Mouse (Mus musculus) ES-E14 (cell line): ENCODE measurements around the gene Hs3st1.

Source experiments
- CHD2 ChIP-seq: IDR thresholded peaks from 2 replicates; pipeline ENCODE4 v1.6.1; 2014; ENCODE audit warnings: mild to moderate bottlenecking, low read depth, low read length, inconsistent platforms
- HCFC1 ChIP-seq: IDR thresholded peaks from 2 replicates; pipeline ENCODE4 v1.6.1; 2012; ENCODE audit warnings: low read length, inconsistent platforms, borderline replicate concordance; ENCODE audit not compliant: insufficient read depth
- MAFK ChIP-seq: IDR thresholded peaks from 2 replicates; pipeline ENCODE4 v1.6.1; 2014; ENCODE audit warnings: mild to moderate bottlenecking, low read depth, low read length, inconsistent platforms; ENCODE audit not compliant: insufficient read depth
- ZC3H11A ChIP-seq: IDR thresholded peaks from 2 replicates; pipeline ENCODE4 v1.6.1; 2012; ENCODE audit warnings: low read depth, mild to moderate bottlenecking, inconsistent platforms, low read length, borderline replicate concordance

DNA sequence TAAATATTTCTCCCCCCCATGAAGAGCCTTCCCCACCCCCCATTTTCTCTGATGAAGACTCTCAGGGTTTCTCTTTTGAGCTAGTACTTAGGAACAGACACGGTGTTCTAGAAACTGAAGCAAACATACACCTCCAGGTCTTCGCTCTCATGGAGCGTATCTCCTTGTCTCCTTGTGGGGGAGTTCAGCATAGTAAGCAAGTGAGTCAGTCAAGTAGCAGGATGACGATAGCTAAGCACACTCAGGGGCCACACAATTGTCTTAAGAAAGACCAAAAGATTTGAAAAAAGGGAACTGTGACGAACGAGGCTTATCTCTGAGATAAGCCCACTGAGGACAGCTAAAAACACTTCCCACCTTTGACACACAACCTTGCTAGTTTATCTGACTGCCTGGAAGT is 117.4 kb downstream of the Hs3st1 start:
- no peak for TF ChIP-seq HCFC1
- TF ChIP-seq CHD2, result no peak
- TF ChIP-seq ZC3H11A, result no peak
- TF ChIP-seq MAFK, result no peak
